Mouse (Mus musculus) hindbrain, embryonic 16.5 days (tissue): ENCODE measurements around the gene Ppfia3. TPM values are rescaled to one million over a fixed set of nuclear protein-coding genes. Genes with fewer than 3 reads are reported as not detected.

ENCODE experiments used
- ATAC-seq: fragments of 200-750 bp; cut with Nextera tagmentation; 2 replicates; pipeline ENCODE4 v1.8.0; 2017; ENCODE audit warnings: moderate TSS enrichment, moderate library complexity
- H3K27ac ChIP-seq: fragments of 300-500 bp; sonication (generic); 2 replicates; pipeline ENCODE4 v1.5.1; 2014; ENCODE audit warnings: low read depth, mild to moderate bottlenecking, control low read depth, low read length, moderate library complexity
- H3K27me3 ChIP-seq: fragments of 300-500 bp; sonication (generic); replicated peaks from 2 replicates; pipeline ENCODE4 v1.6.1; 2014; ENCODE audit warnings: low read length; ENCODE audit not compliant: control insufficient read depth, insufficient read depth
- H3K36me3 ChIP-seq: fragments of 300-500 bp; sonication (generic); 2 replicates; pipeline ENCODE4 v1.6.1; 2014; ENCODE audit warnings: mild to moderate bottlenecking, low read length, moderate library complexity, mixed read lengths; ENCODE audit not compliant: control insufficient read depth, insufficient read depth
- H3K4me1 ChIP-seq: fragments of 300-500 bp; sonication (generic); 2 replicates; pipeline ENCODE4 v1.6.1; 2014; ENCODE audit warnings: low read depth, low read length; ENCODE audit not compliant: control insufficient read depth, insufficient read depth
- H3K4me2 ChIP-seq: fragments of 300-500 bp; sonication (generic); 2 replicates; pipeline ENCODE4 v1.6.1; 2014; ENCODE audit warnings: mild to moderate bottlenecking, low read length, control low read depth, moderate library complexity
- H3K4me3 ChIP-seq: fragments of 300-500 bp; sonication (generic); 2 replicates; pipeline ENCODE4 v1.5.1; 2014; ENCODE audit warnings: mild to moderate bottlenecking, low read length, control low read depth, moderate library complexity
- H3K9ac ChIP-seq: fragments of 300-500 bp; sonication (generic); 2 replicates; pipeline ENCODE4 v1.6.1; 2014; ENCODE audit warnings: low read depth, mild to moderate bottlenecking, control low read depth, low read length, moderate library complexity
- H3K9me3 ChIP-seq: fragments of 300-500 bp; sonication (generic); 2 replicates; pipeline ENCODE4 v1.6.1; 2014; ENCODE audit warnings: mild to moderate bottlenecking, low read length, moderate library complexity; ENCODE audit not compliant: control insufficient read depth
- WGBS: fragments of 180-500 bp; shearing (Covaris S2); extraction: QIAGEN DNeasy Blood & Tissue Kit; methylation state at CpG from one replicate; pipeline ENCODE4 v1.1.7; 2014; 5-methylcytosine and 5-hydroxymethylcytosine counted together
- polyA plus RNA-seq: library from polyadenylated mRNA; unstranded; fragments of >200 nt; fragmentation: Nextera tagmentation; extraction: Ambion mirVana; gene quantifications from 2 replicates; pipeline ENCODE4 v1.2.1, GENCODE M21; 2015

The Ppfia3 gene
- polyA plus RNA-seq, 1 experiment from 2014 or later, result 28.6 TPM

DNA sequence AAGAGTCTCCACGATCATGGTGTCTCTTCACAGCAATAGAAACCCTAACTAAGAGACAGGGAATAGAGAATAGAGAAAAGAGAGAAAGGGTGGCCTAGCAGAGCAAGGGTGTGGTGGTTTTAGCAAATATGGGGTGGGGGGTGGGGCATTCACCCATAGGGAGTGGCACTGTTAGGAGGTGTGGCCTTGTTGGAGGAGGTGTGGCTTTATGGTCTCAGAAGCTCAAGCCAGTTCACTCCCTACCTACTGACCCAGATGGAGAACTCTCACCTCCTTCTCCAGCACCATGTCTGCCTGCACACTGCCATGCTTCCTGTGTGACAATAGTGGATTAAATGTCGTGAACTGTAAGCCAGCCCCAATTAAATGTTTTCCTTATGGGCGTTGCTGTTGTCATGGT is 69.3 kb downstream of the Ppfia3 start:
- 72% methylated on average over 3 of the region's 3 CpGs for WGBS
- Histone ChIP-seq H3K9ac (no peak overlapping the region), H3K27me3 (no peaks in the 10 kb centered on the region), H3K4me1 (peaks cover 1% of the 10 kb centered on the region; the same call in 1 of the 2 replicates), H3K9me3 (no peaks in the 10 kb centered on the region), H3K27ac (no peak overlapping the region), H3K36me3 (no peaks in the 10 kb centered on the region), H3K4me3 (no peak overlapping the region), H3K4me2 (no peak overlapping the region)
- ATAC-seq, result no peak

DNA sequence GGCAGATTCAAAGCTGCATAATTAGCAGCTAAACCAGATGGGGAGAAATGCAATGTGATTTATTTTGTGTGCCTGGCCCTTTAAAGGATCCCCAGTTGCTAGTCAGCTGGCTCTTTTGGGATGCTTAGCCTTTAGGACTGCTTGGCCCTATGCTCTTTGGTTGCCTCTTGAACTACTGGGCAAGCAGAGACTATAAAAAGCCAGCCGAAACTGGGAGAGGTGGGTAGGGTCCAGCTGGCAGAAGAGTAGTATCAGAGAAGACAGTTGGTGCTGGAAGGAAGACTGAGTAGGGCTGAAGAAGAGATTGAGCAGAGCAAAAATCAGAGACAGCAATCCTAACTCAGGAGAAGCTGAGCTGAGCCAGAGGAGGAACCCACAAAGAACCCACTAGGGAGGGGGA is 70.2 kb downstream of the Ppfia3 start:
- no peak overlapping the region for H3K4me2 ChIP-seq
- H3K9ac ChIP-seq, result no peak overlapping the region
- no peaks in the 10 kb centered on the region for H3K4me1 ChIP-seq
- no peak for ATAC-seq
- no peak overlapping the region for H3K27ac ChIP-seq
- peaks cover under 1% of the 10 kb centered on the region; the same call in 1 of the 2 replicates for H3K9me3 ChIP-seq
- H3K27me3 ChIP-seq, result no peaks in the 10 kb centered on the region
- no peaks in the 10 kb centered on the region for H3K36me3 ChIP-seq
- 79% methylated on average over 1 of the region's 1 CpGs for WGBS
- H3K4me3 ChIP-seq, result no peak overlapping the region

Other genes with a start within 250 kb of the Ppfia3 start
- 698 and 709 TPM in 2 replicates for gene Rps11, start 242.6 kb downstream of the Ppfia3 start, polyA plus RNA-seq
- gene Rpl13a, start 238.3 kb downstream of the Ppfia3 start, polyA plus RNA-seq, result 587 and 622 TPM in 2 replicates
- 0.16 and 0.37 TPM in 2 replicates for gene Gm45713, start 230.8 kb downstream of the Ppfia3 start, polyA plus RNA-seq
- 2.0 and 2.8 TPM in 2 replicates for gene Flt3l, start 230.6 kb downstream of the Ppfia3 start, polyA plus RNA-seq
- 94.5 and 97.6 TPM in 2 replicates for gene Pih1d1, start 212.7 kb downstream of the Ppfia3 start, polyA plus RNA-seq
- 18.8 and 22.9 TPM in 2 replicates for gene Aldh16a1, start 212.4 kb downstream of the Ppfia3 start, polyA plus RNA-seq
- gene Slc17a7, start 203.1 kb downstream of the Ppfia3 start, polyA plus RNA-seq, result 1.1 and 1.5 TPM in 2 replicates
- gene Gfy, start 187.4 kb downstream of the Ppfia3 start, polyA plus RNA-seq, result not detected in 2 replicates
- 0.75 and 1.4 TPM in 2 replicates for gene Pth2, start 186.0 kb downstream of the Ppfia3 start, polyA plus RNA-seq
- gene Ccdc155, start 162.1 kb downstream of the Ppfia3 start, polyA plus RNA-seq, result 0.54 and 0.65 TPM in 2 replicates
- 13.6 and 18.4 TPM in 2 replicates for gene Dkkl1, start 154.9 kb downstream of the Ppfia3 start, polyA plus RNA-seq
- gene Tead2, start 151.3 kb downstream of the Ppfia3 start, polyA plus RNA-seq, result 46.9 and 54.1 TPM in 2 replicates
- 1.3 and 1.4 TPM in 2 replicates for gene Cd37, start 127.9 kb downstream of the Ppfia3 start, polyA plus RNA-seq
- gene Slc6a16, start 125.9 kb downstream of the Ppfia3 start, polyA plus RNA-seq, result 0.89 and 2.0 TPM in 2 replicates
- not detected in 2 replicates for gene Slc6a21, start 89.5 kb downstream of the Ppfia3 start, polyA plus RNA-seq
- gene Trpm4, start 33.2 kb downstream of the Ppfia3 start, polyA plus RNA-seq, result 13.3 and 14.2 TPM in 2 replicates
- gene Hrc, start 31.7 kb downstream of the Ppfia3 start, polyA plus RNA-seq, result 0.28 and 0.72 TPM in 2 replicates
- 41.4 and 70.3 TPM in 2 replicates for gene Lin7b, start 3.6 kb upstream of the Ppfia3 start, polyA plus RNA-seq
- 144 and 161 TPM in 2 replicates for gene Snrnp70, start 28.7 kb upstream of the Ppfia3 start, polyA plus RNA-seq
- 0.06 TPM in 1 of 2 replicates, not detected in the other for gene Kcna7, start 38.6 kb upstream of the Ppfia3 start, polyA plus RNA-seq
- 0.15 and 0.27 TPM in 2 replicates for gene Ntf5, start 46.7 kb upstream of the Ppfia3 start, polyA plus RNA-seq
- gene Lhb, start 53.8 kb upstream of the Ppfia3 start, polyA plus RNA-seq, result 2.0 and 2.3 TPM in 2 replicates
- gene Gys1, start 67.8 kb upstream of the Ppfia3 start, polyA plus RNA-seq, result 25.5 and 28.7 TPM in 2 replicates
- gene Ruvbl2, start 71.1 kb upstream of the Ppfia3 start, polyA plus RNA-seq, result 94.3 and 108 TPM in 2 replicates
- gene Ftl1, start 92.9 kb upstream of the Ppfia3 start, polyA plus RNA-seq, result 5,303 and 5,527 TPM in 2 replicates
- 226 and 242 TPM in 2 replicates for gene Bax, start 99.9 kb upstream of the Ppfia3 start, polyA plus RNA-seq
- 0.20 and 0.30 TPM in 2 replicates for gene Tulp2, start 114.9 kb upstream of the Ppfia3 start, polyA plus RNA-seq
- gene Gm45808, start 119.8 kb upstream of the Ppfia3 start, polyA plus RNA-seq, result not detected in 2 replicates
- 4.0 and 4.3 TPM in 2 replicates for gene Dhdh, start 121.8 kb upstream of the Ppfia3 start, polyA plus RNA-seq
- 141 and 151 TPM in 2 replicates for gene Nucb1, start 143.4 kb upstream of the Ppfia3 start, polyA plus RNA-seq
- 17.5 and 18.2 TPM in 2 replicates for gene Ppp1r15a, start 159.2 kb upstream of the Ppfia3 start, polyA plus RNA-seq
- gene Plekha4, start 159.3 kb upstream of the Ppfia3 start, polyA plus RNA-seq, result 2.2 and 3.1 TPM in 2 replicates
- gene Hsd17b14, start 187.9 kb upstream of the Ppfia3 start, polyA plus RNA-seq, result 0.43 and 0.80 TPM in 2 replicates
- 22.7 and 27.0 TPM in 2 replicates for gene Bcat2, start 203.1 kb upstream of the Ppfia3 start, polyA plus RNA-seq
- gene Fgf21, start 248.5 kb upstream of the Ppfia3 start, polyA plus RNA-seq, result not detected in 2 replicates